Mouse (Mus musculus) forebrain, embryonic 14.5 days (tissue): ENCODE measurements at regions not wholly inside any gene's neighbourhood (a gene's known extent, or its start where the extent isn't known, plus 50 kb on each side); places are given as distances from the start of the nearest gene placed in this dataset.

Experiments
- ATAC-seq: fragments of 200-750 bp; cut with Nextera tagmentation; 2 replicates; pipeline ENCODE4 v1.8.0; 2017; ENCODE audit warnings: mild to moderate bottlenecking, moderate library complexity
- DNase-seq: peaks from one replicate; pipeline ENCODE4 v3.0.0-alpha.2; 2015; ENCODE audit warnings: low spot score
- H3K27ac ChIP-seq: fragments of 300-500 bp; sonication (generic); 2 replicates; pipeline ENCODE4 v1.5.1; 2014; ENCODE audit warnings: low read depth, mild to moderate bottlenecking, control low read depth, low read length, moderate library complexity
- H3K27me3 ChIP-seq: fragments of 300-500 bp; sonication (generic); replicated peaks from 2 replicates; pipeline ENCODE4 v1.6.1; 2014; ENCODE audit warnings: low read length, control low read depth, mixed read lengths; ENCODE audit not compliant: control insufficient read depth, insufficient read depth
- H3K36me3 ChIP-seq: fragments of 300-500 bp; sonication (generic); 2 replicates; pipeline ENCODE4 v1.6.1; 2014; ENCODE audit warnings: low read length, control low read depth; ENCODE audit not compliant: control insufficient read depth, insufficient read depth
- H3K4me1 ChIP-seq: fragments of 300-500 bp; sonication (generic); 2 replicates; pipeline ENCODE4 v1.6.1; 2014; ENCODE audit warnings: antibody characterized with exemption, low read length, control low read depth; ENCODE audit not compliant: control insufficient read depth, insufficient read depth
- H3K4me2 ChIP-seq: fragments of 300-500 bp; sonication (generic); 2 replicates; pipeline ENCODE4 v1.6.1; 2014; ENCODE audit warnings: mild to moderate bottlenecking, control low read depth, low read length
- H3K4me3 ChIP-seq: fragments of 300-500 bp; sonication (generic); 2 replicates; pipeline ENCODE4 v1.5.1; 2014; ENCODE audit warnings: low read depth, low read length, control low read depth
- H3K9ac ChIP-seq: fragments of 300-500 bp; sonication (generic); 2 replicates; pipeline ENCODE4 v1.6.1; 2014; ENCODE audit warnings: mild to moderate bottlenecking, low read length, control low read depth, moderate library complexity
- H3K9me3 ChIP-seq: fragments of 300-500 bp; sonication (generic); replicated peaks from 2 replicates; pipeline ENCODE4 v1.6.1; 2016; ENCODE audit warnings: low read length, control low read depth, mixed read lengths; ENCODE audit not compliant: control insufficient read depth
- WGBS: fragments of 180-500 bp; shearing (Covaris S2); extraction: QIAGEN DNeasy Blood & Tissue Kit; methylation state at CpG from one replicate; pipeline ENCODE4 v1.1.7; 2014; 5-methylcytosine and 5-hydroxymethylcytosine counted together

DNA sequence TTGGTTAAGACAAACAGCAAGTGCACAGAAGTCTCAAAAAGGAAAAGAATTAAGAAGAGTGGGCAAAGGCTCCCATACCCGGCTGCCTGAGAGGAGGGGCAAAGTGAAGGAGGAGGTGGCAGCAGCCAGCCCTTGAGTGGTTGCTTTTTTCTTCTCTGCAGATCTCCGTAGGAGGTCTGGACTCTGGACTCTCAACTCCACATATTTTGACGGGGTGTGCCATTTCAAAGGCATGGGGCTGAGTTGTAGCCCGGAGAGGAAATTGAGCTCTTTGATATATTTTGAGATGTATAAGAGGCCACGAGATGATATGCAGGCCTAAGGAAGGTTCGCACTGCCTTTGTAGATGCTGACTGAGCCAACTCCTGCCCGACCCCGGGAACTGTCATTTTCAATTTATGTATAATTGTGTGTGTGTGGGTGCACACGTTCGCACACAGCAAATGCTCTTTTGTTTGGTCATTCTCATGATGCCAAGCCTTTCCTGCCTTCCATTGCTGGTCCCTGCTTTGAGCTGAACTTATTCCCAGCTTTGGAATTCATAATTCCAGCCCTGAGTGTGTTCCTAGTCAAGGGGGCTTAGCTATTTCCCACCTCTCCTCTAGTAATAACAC lies 56.4 kb downstream of the Cxcr4 start:
- WGBS, result 63% methylated on average over 10 of the region's 10 CpGs

GRCm38 (mm10) chr1:128532632-128533031 lies 59.5 kb downstream of the Cxcr4 start:
- Histone ChIP-seq H3K36me3 (no peaks in the 10 kb centered on the region), H3K9me3 (no peaks in the 10 kb centered on the region), H3K27me3 (no peaks in the 10 kb centered on the region), H3K4me1 (no peaks in the 10 kb centered on the region; the same call in 1 of the 2 replicates), H3K9ac (no peak overlapping the region), H3K4me2 (no peak overlapping the region), H3K27ac (no peak overlapping the region), H3K4me3 (no peak overlapping the region)
- ATAC-seq, result no peak
- 3% methylated on average over 4 of the region's 4 CpGs for WGBS
- peak; percentile 64 for DNase-seq

More for the DNA sequence above, 56.4 kb downstream of the Cxcr4 start:
- no peaks in the 10 kb centered on the region for H3K9me3 ChIP-seq
- no peak overlapping the region for H3K9ac ChIP-seq
- H3K36me3 ChIP-seq, result no peaks in the 10 kb centered on the region
- ATAC-seq (no peak), DNase-seq (no peak)
- H3K4me1 ChIP-seq, result peaks cover 5% of the 10 kb centered on the region; the same call in 1 of the 2 replicates
- H3K4me3 ChIP-seq, result no peak overlapping the region
- no peaks in the 10 kb centered on the region for H3K27me3 ChIP-seq
- no peak overlapping the region for H3K4me2 ChIP-seq
- H3K27ac ChIP-seq, result no peak overlapping the region

DNA sequence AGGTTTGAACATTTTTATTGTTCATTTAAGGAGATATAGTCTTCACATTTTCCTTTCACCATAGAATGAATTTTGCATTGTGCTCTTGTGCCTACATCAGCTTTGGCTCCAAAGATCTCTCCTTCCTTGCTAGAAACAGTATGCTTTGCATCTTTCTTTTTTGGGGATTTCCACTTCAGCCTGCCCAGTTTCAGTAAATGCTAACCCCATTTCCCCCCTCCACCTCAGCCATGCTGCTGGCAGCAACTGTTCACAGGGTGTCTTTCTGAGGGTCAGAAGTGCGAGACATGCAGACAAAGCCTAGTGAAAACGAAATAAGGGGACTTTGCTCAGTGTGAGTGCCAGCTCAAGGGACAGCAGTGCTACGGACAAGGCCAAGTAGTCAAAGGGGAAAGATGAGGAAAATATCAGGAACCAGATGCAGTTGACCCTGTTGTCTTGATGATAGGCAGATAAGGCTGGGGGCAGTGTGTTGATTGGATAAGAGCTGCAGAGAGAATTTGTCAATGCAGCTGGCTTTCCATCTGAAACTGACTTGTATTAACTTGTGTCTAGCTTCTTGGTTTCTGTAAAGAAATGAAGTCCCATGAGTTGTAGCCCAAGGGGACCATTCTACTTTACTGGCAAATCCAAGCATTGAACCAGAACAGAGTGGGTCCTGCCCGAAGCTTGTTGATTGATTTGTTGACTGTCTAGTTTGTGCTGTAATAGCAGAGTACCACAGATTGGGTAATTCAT lies 62.1 kb downstream of the Cxcr4 start:
- WGBS, result 84% methylated on average over 4 of the region's 4 CpGs
- no peaks in the 10 kb centered on the region for H3K9me3 ChIP-seq

GRCm38 (mm10) chr1:128519234-128519633 lies 72.9 kb downstream of the Cxcr4 start:
- Histone ChIP-seq H3K4me2 (no peak overlapping the region), H3K27ac (no peak overlapping the region), H3K36me3 (no peaks in the 10 kb centered on the region), H3K9me3 (no peaks in the 10 kb centered on the region), H3K27me3 (no peaks in the 10 kb centered on the region), H3K4me3 (no peak overlapping the region), H3K9ac (no peak overlapping the region), H3K4me1 (no peaks in the 10 kb centered on the region)
- no peak for DNase-seq
- WGBS, result 88% methylated on average over 4 of the region's 4 CpGs
- ATAC-seq, result no peak

More for the DNA sequence above, 62.1 kb downstream of the Cxcr4 start:
- DNase-seq (no peak), ATAC-seq (no peak)
- Histone ChIP-seq H3K4me3 (no peak overlapping the region), H3K9ac (no peak overlapping the region), H3K4me2 (no peak overlapping the region), H3K36me3 (no peaks in the 10 kb centered on the region), H3K4me1 (no peaks in the 10 kb centered on the region; the same call in 1 of the 2 replicates), H3K27ac (no peak overlapping the region), H3K27me3 (no peaks in the 10 kb centered on the region)

DNA sequence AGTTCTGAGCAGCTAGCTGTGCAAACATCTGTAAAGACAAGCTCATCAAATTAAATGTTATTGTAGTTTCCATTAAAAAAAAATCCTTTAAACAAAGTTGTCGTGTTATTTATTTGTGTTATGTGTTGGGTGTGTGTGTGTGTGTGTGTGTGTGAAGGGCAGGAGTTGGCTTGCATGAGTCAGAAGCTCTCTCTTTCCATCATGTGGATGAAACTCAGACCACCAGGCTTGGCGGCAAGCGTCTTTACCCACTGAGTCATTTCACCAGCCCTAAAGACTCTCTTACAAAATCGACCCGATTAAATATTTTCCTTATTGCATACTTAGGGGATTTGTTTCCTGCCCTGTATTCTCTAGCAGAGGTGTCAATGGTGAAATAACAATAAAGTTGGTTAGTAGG lies 73.6 kb downstream of the Cxcr4 start:
- H3K4me3 ChIP-seq, result no peak overlapping the region
- H3K27ac ChIP-seq, result no peak overlapping the region
- DNase-seq (no peak), ATAC-seq (no peak)
- no peaks in the 10 kb centered on the region for H3K36me3 ChIP-seq
- H3K4me2 ChIP-seq, result no peak overlapping the region
- no peaks in the 10 kb centered on the region for H3K27me3 ChIP-seq
- no peaks in the 10 kb centered on the region for H3K4me1 ChIP-seq
- no peaks in the 10 kb centered on the region for H3K9me3 ChIP-seq
- no peak overlapping the region for H3K9ac ChIP-seq
- WGBS, result 93% methylated on average over 5 of the region's 5 CpGs

DNA sequence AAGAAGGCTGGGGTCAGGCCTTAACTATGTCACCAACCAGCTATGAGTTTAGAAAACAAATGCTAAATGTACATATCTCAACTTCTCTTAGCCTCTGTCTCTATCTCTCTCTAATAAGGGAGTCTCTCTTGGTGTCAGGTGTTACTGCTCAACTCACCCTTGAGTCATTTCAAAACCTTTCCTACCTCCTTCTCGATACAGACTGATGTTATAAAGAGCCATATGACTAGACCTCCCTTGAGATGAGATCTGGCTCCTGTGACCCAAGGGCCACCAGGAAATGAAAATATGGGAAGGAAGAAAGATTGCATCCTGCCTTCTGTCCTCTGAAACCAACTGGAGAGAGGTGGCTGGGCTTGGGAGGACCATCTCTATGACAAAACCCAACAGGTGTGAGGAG lies 74.7 kb downstream of the Cxcr4 start:
- Histone ChIP-seq H3K4me1 (no peaks in the 10 kb centered on the region), H3K36me3 (no peaks in the 10 kb centered on the region), H3K27me3 (no peaks in the 10 kb centered on the region), H3K9me3 (no peaks in the 10 kb centered on the region), H3K27ac (no peak overlapping the region), H3K9ac (no peak overlapping the region), H3K4me3 (no peak overlapping the region), H3K4me2 (no peak overlapping the region)
- ATAC-seq, result no peak
- WGBS, result 91% methylated on average over 1 of the region's 1 CpGs
- no peak for DNase-seq

- ATAC-seq (no peak), DNase-seq (no peak)
- no peaks in the 10 kb centered on the region for H3K36me3 ChIP-seq
- no peaks in the 10 kb centered on the region for H3K9me3 ChIP-seq
- H3K9ac ChIP-seq, result no peak overlapping the region
- H3K27ac ChIP-seq, result no peak overlapping the region
- H3K27me3 ChIP-seq, result no peaks in the 10 kb centered on the region
- H3K4me3 ChIP-seq, result no peak overlapping the region
- H3K4me1 ChIP-seq, result no peaks in the 10 kb centered on the region
- H3K4me2 ChIP-seq, result no peak overlapping the region
- 100% methylated on average over 1 of the region's 1 CpGs for WGBS
Observed at GRCm38 (mm10) chr1:128514327-128514726, 77.8 kb downstream of the Cxcr4 start.

DNA sequence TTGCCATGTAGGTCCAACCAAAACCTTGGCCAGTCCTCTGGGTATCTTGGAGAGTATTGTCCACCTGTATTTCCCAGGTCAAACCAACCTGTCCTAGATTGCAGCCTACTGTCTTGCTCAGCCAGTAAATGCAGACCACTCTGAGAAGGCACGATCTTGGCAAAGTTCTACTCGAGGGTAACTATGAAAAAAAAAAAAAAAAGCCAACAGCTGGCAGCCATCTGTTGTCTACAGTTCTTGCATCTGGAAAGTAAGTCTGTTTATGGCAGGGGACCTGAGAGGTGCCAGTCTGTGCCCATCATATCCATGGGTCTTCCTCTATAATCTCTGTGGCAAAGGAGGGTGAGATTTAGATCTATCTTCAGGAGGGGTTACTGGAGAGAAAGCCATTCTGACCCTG lies 78.2 kb downstream of the Cxcr4 start:
- Histone ChIP-seq H3K36me3 (no peaks in the 10 kb centered on the region), H3K4me2 (no peak overlapping the region), H3K9ac (no peak overlapping the region), H3K4me3 (no peak overlapping the region), H3K27ac (no peak overlapping the region), H3K4me1 (no peaks in the 10 kb centered on the region), H3K9me3 (no peaks in the 10 kb centered on the region), H3K27me3 (no peaks in the 10 kb centered on the region)
- no peak for DNase-seq
- WGBS, result 92% methylated on average over 2 of the region's 2 CpGs
- no peak for ATAC-seq

GRCm38 (mm10) chr1:128513153-128513552 lies 78.9 kb downstream of the Cxcr4 start:
- Histone ChIP-seq H3K4me1 (no peaks in the 10 kb centered on the region), H3K36me3 (no peaks in the 10 kb centered on the region), H3K9me3 (no peaks in the 10 kb centered on the region), H3K4me3 (no peak overlapping the region), H3K9ac (no peak overlapping the region), H3K27me3 (no peaks in the 10 kb centered on the region), H3K27ac (no peak overlapping the region), H3K4me2 (no peak overlapping the region)
- no peak for DNase-seq
- ATAC-seq, result no peak
- WGBS, result 91% methylated on average over 4 of the region's 4 CpGs
